Mouse (Mus musculus) brain, embryonic 18.5 days (tissue): ENCODE data around the gene Gm11492.
A peak's percentile ranks its signal among the peaks of the same experiment; 100 is the strongest.

Experiments used
- DNase-seq: peaks from one replicate; pipeline ENCODE4 v3.0.0-alpha.2; 2012; ENCODE audit warnings: low read depth, low spot score

The Gm11492 gene

GRCm38 (mm10) chr11:87578963-87579601, 12.6 kb downstream of the Gm11492 start:
- no peak for DNase-seq

- DNase-seq: no peak
Measured at GRCm38 (mm10) chr11:87579713-87580112, 13.3 kb downstream of the Gm11492 start.

GRCm38 (mm10) chr11:87580543-87581085, 14.2 kb downstream of the Gm11492 start:
- DNase-seq: no peak

DNA sequence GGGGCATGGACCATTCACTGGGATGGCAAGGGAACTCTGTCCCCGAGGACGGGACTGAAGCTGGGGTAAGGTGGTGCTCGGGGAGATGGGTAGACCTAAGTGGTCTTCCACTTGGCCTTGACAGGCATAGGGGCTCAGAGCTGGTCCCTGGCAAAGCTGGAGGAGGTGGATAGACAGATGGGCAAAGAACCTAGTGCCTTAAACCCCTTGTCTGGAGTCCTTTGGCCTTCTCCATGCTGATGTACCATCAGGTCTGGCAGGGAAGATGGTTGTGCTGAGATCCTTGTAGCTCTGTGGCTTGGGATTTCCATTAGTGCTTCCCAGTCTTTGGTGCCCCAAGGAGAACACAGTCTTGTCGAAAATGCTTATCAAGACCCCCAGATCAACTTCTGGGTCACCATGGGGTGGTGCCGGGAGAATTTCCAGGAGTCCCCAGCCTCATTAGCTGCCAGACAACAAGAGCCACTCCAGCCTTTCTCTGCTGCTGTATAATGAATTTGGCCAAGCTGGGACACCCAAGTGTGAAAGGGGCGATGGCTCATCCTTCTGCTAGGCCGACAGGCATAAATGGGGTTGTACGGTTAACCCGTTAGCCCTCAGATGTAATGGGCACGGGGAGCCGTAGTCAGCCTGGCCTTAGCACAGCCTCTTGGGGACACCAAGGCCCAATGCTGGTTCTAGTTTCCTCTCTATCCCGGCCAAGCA, 14.9 kb downstream of the Gm11492 start:
- no peak for DNase-seq

DNA sequence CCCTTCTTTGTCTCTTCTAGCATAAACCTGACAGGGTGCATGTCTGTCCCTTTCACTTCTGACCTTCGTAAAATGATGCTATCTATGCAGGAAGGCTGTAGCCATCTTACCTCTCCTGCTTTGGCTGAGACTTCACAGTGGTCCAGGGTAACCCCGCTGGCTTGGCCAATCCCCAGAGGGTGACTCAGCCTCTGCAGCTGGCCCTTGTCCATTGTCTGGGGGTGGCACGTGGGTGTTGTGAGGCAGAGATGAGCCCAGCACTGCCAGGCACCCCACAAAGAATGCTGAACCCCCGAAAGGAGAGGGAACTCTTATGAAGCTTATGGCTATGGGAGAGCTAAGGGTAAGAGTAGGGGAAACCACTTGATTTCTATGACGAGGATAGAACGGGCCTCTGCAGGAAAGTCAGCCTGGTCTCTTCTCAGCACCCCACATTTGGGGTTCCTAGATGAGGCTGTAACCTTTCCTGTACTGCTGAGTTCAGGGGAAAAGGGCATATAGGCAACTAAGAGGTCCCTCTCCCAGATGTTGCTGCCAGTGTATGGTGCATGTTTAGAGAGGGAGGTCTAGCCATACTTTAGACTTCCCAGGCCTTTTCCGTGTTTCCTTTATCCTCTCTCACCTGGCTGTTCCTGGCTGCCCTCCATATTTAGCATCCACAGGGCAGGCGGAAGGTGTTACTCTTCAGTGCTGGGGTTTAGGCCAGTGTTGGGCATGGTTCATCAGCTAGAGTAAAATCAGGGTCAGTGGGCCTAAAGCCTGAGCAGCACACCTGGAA, 15.7 kb downstream of the Gm11492 start:
- DNase-seq: no peak

- no peak for DNase-seq
Measured at GRCm38 (mm10) chr11:87583291-87584034, 17.0 kb downstream of the Gm11492 start.

DNA sequence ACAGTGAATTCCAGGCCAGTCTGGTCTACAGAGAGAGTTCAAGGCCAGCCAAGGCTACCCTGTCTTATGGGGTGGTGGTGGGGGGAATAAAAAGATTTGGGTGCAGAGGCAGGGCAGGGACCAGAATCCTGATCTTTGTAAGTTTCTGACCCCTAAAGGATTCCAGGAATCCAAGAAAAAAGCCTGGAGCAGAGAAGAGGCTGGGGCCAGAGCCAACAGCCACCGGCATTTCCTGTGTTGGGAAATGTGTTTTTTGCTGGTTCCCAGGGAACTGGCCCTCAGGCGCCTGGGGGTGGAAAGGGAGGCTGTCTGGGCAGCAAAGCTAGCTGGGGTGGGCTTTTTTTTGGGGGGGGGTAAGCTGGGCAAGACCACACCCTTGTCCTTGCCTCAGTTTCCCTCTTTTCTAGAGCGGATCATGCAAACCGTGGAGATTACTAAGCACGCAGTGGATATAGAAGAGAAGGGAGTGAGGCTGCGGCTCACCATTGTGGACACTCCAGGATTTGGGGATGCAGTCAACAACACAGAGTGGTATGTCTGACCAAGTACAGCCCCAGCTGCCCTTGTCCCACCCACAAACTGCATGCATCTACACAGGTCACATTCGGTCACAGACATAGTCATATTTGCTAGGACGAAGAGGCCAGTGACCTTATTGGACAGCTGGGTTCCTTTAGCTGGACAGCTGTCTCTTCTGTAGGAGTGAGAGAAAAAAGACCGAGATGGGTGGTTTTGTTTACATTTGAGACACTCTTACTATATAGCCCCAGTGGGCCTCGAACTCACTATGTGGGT, 18.5 kb downstream of the Gm11492 start:
- DNase-seq: no peak

DNA sequence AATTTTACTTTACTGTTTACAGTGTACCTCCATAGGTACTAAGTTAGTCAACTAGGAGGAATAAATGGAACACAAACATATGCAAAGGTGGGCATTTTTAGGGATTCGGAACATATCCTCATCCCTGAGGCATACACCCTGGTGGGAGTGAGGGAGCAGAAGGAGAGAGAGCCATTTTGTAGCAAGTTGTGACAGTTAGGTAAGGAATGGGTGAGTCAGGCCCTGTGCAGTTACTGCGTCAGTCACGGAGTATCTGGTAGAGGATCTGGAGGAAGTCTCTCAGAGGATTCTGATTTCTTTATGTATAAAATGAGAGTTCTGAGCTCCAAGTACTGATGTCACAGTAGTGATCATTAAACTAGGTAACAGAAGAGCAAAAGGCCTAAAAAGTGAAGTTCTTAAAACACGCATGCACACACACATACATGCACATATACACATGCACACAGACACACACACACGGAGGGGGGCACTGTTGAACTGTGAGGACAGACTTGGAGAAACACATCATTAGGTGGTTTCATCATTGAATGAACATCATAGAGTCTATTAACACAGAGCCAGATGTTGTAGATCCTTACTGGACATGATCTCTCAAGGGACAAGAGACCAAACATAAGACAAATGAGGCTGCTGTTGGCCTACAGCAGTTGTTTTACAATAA, 20.9 kb downstream of the Gm11492 start:
- DNase-seq: no peak

GRCm38 (mm10) chr11:87589605-87590004, 23.2 kb downstream of the Gm11492 start:
- no peak for DNase-seq

DNA sequence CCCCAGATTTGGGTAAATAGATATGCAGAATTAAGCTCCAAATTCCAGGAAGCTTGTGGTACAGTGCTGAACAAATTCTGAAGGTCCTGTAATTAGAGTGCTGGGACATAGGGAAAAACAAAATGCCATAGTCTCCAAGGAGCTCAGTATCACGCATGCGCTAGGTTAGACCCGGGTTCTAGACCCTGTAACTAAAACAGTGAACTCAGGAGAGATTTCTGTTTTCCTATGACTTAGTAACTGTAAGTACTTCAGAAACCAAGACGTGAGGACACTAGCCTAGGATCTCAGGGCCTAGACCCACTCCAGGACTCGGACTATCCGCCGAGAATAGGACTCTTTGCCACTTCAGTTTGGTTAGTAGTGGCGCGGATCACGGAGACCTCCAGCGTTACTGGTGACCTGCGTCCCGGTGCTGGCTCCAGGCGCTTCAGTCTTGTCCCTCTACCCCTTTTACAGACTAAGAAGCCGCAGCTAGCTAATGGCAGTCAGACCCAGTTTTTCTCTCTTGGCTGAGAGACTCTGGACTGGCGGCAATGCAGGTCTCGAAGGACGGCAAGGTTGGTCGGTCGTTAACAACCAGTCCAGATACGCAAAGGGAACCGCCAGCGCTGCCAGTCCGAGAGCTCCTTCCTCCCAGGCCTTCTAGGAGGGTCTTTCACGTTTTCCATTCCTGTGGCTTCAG, 24.5 kb downstream of the Gm11492 start:
- no peak for DNase-seq

DNA sequence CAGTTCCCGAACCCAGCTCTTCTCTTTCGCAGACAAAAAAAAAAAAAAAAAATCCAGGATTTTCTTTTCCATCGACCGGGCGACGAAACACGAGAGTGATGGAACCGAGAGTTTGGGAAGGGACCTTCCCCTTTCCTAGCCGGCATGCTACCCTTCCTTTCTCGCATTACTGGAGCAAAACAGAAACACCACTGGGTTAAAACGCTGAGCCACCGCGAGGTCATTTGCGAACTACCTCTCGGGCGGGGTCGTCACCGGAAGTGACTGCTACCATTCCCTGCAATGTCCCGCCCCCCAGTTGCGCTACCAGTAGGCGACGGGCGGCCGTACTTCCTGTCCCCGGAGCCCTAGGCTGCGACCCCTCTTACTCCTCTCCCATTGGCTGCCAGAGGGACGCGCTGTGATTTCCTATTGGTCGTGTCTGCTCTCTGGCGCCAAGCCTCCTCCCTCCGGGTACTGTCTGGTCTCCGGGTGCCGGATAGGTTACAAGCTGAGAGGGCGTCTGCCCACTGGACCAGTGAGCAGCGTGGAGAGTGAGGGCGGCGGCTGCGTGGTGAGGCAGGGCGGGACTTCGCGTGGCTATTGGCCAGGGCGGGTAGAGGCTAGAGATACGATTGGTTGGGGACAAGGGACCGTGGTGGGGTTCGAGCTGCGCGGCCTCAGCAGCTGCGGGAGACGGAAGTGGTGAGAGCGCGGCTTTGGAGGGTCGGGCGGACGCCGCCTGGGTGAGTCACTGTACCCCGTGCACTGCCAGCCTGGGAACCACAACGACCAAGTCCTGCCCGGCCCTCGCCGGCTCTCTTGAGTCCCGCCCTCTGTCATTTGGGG, 25.3 kb downstream of the Gm11492 start, which contains the start of gene Mtmr4:
Gene Mtmr4 (plus strand): TSS at position 637 of the 828 bp plus-strand sequence.
- peak; percentile 100 for DNase-seq

DNA sequence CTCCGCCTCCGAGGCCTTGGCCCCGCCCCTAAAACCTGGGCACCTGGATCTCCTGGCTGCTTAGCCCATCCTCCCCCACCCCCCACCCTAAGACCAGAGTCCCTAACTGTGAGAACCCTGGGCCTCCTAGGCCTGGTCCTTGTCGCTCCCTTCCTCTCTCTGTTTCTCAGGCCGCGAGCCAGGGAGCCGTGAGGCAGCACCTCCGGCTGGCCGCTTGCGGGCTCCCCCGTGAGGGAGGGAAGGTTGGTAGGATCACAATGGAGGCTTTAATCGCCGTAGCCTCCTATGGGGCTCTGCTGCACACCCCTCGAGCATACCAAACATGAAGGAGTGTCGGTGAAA, 25.9 kb downstream of the Gm11492 start:
- no peak for DNase-seq

DNA sequence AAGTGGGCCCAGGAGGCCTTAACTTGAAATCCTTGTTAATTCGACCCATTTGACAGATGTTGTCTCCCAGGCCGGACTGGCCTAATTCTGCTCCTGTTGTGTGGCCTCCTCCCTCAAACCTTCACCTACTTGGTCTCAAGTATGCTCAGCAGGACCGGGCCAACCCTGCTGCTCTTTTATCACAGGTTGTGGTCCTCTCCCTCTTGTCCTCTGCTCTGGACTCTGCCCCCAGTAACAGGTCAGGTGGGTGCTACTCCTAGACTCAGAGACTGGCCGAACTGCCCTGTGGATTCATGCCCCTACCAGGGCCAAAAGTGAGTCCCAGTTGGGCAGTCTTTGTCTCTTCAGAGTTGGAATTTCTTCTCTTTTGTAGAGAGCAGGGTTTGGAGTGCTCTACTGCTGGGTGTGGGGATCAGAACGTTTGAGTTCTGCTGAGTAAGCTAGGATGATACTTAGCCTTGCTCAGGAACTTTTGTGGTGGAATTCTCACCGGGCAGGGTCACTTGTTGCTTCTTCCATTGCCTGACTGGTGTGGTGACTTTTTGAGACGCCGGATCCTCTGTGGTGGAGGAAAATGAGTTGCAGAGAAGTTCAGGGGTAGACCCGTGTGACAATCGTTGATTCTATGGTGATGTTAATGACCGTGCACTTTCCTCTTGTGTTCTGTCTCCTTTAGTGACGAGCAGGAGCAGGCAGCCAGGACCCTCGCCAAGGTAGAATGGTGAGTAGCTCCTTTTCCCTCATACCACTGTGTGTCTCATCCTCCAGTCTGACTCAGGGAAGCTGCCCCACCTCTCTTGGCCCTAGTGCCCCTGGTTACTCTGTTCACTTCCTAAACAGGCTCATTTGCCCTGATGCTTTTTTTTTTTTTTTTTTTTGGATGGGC, 26.5 kb downstream of the Gm11492 start:
- no peak for DNase-seq

GRCm38 (mm10) chr11:87595327-87595841, 28.9 kb downstream of the Gm11492 start:
- DNase-seq: peak; percentile 74

DNA sequence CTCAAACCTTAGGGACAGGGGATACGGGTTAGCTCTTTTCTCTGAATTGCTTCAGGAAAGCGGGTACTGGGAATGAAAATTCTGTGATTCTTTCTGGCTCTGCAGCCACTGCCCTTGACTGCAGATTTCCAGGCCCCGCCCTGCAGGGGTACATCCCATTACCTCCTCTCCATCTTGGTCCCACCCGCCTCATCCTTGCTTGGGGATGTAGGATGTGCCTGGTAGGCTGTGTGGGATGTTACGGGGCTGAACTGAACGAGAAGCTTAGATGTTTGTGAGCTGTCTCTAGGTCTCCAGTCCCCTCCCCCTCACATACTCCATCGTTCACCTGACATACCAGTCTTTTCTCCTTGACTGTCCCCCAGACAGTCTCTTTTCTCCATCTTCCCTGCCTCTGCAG, 29.5 kb downstream of the Gm11492 start:
- no peak for DNase-seq

DNA sequence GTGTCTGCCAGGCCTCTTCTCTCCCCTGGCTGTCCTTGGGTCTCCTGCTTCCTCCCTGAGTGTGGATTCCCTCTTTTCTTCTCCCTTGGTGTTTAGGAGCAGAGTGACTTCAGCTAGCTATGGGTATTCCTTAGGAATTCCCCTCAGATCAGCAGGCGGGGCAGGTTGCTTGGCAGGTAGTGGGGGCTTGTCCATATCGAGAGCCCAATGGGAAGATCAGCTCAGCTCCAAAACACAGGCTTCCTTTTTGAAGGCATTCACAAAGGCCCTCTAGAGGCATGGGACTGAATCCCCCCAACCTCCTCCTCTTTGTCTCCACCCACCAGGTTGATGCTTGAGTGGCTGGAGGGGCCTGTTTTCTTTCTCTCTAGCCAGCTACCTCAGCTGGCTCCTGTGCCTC, 30.0 kb downstream of the Gm11492 start:
- DNase-seq: no peak

GRCm38 (mm10) chr11:87597061-87597460, 30.6 kb downstream of the Gm11492 start:
- DNase-seq: no peak
